Mouse (Mus musculus): ENCODE data around the gene Zfp654. TPM values are rescaled to one million over a fixed set of nuclear protein-coding genes. Genes with fewer than 3 reads are reported as not detected.
A peak's percentile ranks its signal among the peaks of the same experiment; 100 is the strongest.
"Not testable (repeated sequence)": the region's sequence is repeated elsewhere in the genome, so short reads cannot be mapped to it uniquely, and the experiment has no call there.

Zfp654 gene
- polyA plus RNA-seq, 1 experiment from 2014 or later = 6.2 TPM

- 86% methylated on average over 4 of the region's 4 CpGs for WGBS
- Histone ChIP-seq H3K9me3 (no peaks in the 10 kb centered on the region), H3K9ac (no peak overlapping the region), H3K36me3 (no peaks in the 10 kb centered on the region), H3K4me2 (no peak overlapping the region), H3K4me3 (no peak overlapping the region), H3K4me1 (no peaks in the 10 kb centered on the region), H3K27ac (no peak overlapping the region), H3K27me3 (no peaks in the 10 kb centered on the region)
- ATAC-seq (ENCODE audit: insufficient number of reproducible peaks, insufficient read depth, low FRiP score, low TSS enrichment, low read depth) = no peak
These were observed 25.3 kb upstream of the Zfp654 start for GRCm38 (mm10) chr16:64876631-64877265.

- Histone ChIP-seq H3K36me3 (no peaks in the 10 kb centered on the region), H3K4me3 (no peak overlapping the region), H3K4me1 (no peaks in the 10 kb centered on the region), H3K27ac (no peak overlapping the region), H3K4me2 (no peak overlapping the region), H3K9me3 (no peaks in the 10 kb centered on the region), H3K9ac (no peak overlapping the region), H3K27me3 (no peaks in the 10 kb centered on the region)
- 89% methylated on average over 1 of the region's 1 CpGs for WGBS
- ATAC-seq (ENCODE audit: insufficient number of reproducible peaks, insufficient read depth, low FRiP score, low TSS enrichment, low read depth) = no peak
These were observed 24.4 kb upstream of the Zfp654 start for GRCm38 (mm10) chr16:64875822-64876221.

DNA sequence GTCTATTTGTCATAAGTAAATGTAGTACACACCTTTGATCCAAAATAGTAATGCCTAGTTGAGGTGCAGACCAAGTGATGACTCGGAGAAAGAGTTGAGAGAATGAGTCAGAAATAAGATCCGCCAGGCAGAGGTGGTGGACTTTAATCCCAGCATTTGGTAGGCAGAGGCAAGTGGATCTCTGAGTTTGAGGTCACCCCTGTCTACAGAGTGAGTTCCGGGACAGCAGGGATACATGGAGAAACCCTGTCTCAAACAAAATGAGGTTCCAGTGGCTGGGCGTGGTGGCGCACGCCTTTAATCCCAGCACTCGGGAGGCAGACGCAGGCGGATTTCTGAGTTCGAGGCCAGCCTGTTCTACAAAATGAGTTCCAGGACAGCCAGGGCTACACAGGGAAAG lies 23.9 kb upstream of the Zfp654 start:
- Histone ChIP-seq H3K4me3 (no peak overlapping the region), H3K9me3 (no peaks in the 10 kb centered on the region), H3K4me2 (no peak overlapping the region), H3K27ac (no peak overlapping the region), H3K36me3 (no peaks in the 10 kb centered on the region), H3K27me3 (no peaks in the 10 kb centered on the region), H3K4me1 (no peaks in the 10 kb centered on the region), H3K9ac (no peak overlapping the region)
- WGBS = 92% methylated on average over 10 of the region's 10 CpGs
- no peak for ATAC-seq (ENCODE audit: insufficient number of reproducible peaks, insufficient read depth, low FRiP score, low TSS enrichment, low read depth)

DNA sequence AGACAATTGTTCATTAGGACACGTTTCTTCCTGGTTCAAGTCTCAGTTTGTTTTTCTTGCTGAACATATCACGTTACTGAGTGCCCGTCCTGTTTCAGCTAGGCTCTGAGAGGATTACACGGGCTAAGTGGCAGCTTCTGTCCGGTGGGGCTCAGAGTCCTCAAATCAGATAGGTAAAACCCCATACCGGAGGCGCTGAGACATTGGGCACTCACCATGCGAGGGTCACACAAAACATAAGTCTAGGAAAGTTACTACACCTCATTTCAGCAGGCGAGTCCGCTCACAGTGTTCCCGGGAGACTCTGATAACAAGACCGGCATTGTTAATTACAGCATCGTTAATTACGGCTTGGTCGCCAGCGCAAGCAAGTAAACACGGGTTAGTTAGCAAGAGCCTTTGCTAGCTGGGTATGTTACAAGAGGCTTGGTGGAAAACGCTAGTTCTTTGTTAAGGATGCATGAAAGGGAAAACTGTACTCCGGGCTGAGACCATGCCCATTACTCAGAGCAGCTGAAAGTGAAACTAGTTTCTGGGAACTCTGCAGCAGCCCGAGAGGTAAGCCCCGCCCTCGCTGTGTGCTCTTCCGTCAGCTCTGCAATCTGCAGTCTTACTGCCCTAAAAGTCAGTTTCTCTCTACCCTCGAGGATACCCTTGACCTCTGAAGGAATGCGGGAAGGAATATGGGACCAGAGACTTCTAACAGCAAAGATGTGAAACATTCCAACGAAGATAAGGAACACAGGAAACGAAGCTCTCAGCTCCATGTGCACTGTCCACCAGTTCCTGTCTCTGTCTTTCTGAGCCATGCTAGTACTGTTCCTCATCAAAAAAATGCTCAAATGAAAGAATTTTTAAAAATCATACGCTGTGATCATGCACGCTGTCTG lies 22.2 kb upstream of the Zfp654 start:
- Histone ChIP-seq H3K4me2 (peak overlapping the region; percentile 58), H3K27ac (peak overlapping the region; percentile 88), H3K27me3 (no peaks in the 10 kb centered on the region), H3K36me3 (no peaks in the 10 kb centered on the region), H3K4me3 (peak overlapping the region; percentile 63), H3K4me1 (no peaks in the 10 kb centered on the region), H3K9me3 (no peaks in the 10 kb centered on the region), H3K9ac (peak overlapping the region; percentile 78)
- 2% methylated on average over 29 of the region's 29 CpGs for WGBS
- ATAC-seq (ENCODE audit: insufficient number of reproducible peaks, insufficient read depth, low FRiP score, low TSS enrichment, low read depth) = peak; percentile 90

DNA sequence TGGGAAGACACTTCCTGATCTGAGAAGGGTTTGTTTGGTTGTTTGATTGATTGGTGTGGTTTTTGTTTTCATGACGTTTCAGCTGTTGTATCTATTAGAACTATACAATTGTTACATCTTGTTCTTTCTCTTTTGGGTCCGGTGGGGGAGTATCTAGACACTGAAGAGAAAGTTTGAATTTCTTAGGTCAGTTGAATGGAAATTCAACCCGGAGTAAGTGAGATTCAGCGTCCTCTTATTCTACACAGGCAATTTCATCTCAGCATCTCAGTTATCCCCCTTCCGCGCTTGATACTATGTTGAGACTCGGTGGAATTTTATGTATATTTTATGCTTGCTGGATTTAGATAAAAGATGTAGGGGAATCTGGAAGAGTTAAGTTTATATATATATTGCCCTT lies 21.4 kb upstream of the Zfp654 start:
- H3K9me3 ChIP-seq = no peaks in the 10 kb centered on the region
- H3K27me3 ChIP-seq = no peaks in the 10 kb centered on the region
- peak overlapping the region; percentile 63 for H3K4me3 ChIP-seq
- no peaks in the 10 kb centered on the region for H3K4me1 ChIP-seq
- H3K9ac ChIP-seq = no peak overlapping the region
- H3K36me3 ChIP-seq = no peaks in the 10 kb centered on the region
- peak overlapping the region; percentile 58 for H3K4me2 ChIP-seq
- H3K27ac ChIP-seq = no peak overlapping the region
- 9% methylated on average over 7 of the region's 7 CpGs for WGBS
- no peak for ATAC-seq (ENCODE audit: insufficient number of reproducible peaks, insufficient read depth, low FRiP score, low TSS enrichment, low read depth)

- no peak for ATAC-seq (ENCODE audit: insufficient number of reproducible peaks, insufficient read depth, low FRiP score, low TSS enrichment, low read depth)
- no peaks in the 10 kb centered on the region for H3K4me1 ChIP-seq
- H3K4me3 ChIP-seq = no peak overlapping the region
- no peaks in the 10 kb centered on the region for H3K9me3 ChIP-seq
- 37% methylated on average over 3 of the region's 3 CpGs for WGBS
- H3K36me3 ChIP-seq = no peaks in the 10 kb centered on the region
- H3K27me3 ChIP-seq = no peaks in the 10 kb centered on the region
- H3K27ac ChIP-seq = no peak overlapping the region
- no peak overlapping the region for H3K4me2 ChIP-seq
- H3K9ac ChIP-seq = no peak overlapping the region
These were observed 20.8 kb upstream of the Zfp654 start for GRCm38 (mm10) chr16:64872296-64872695.

- no peaks in the 10 kb centered on the region for H3K9me3 ChIP-seq
- H3K27ac ChIP-seq = no peak overlapping the region
- no peaks in the 10 kb centered on the region for H3K4me1 ChIP-seq
- no peak overlapping the region for H3K4me3 ChIP-seq
- H3K36me3 ChIP-seq = no peaks in the 10 kb centered on the region
- no peak for ATAC-seq (ENCODE audit: insufficient number of reproducible peaks, insufficient read depth, low FRiP score, low TSS enrichment, low read depth)
- WGBS = 77% methylated on average over 2 of the region's 2 CpGs
- no peak overlapping the region for H3K9ac ChIP-seq
- H3K27me3 ChIP-seq = no peaks in the 10 kb centered on the region
- H3K4me2 ChIP-seq = no peak overlapping the region
These were observed 18.2 kb upstream of the Zfp654 start for GRCm38 (mm10) chr16:64869621-64870020.

GRCm38 (mm10) chr16:64868613-64869012 lies 17.2 kb upstream of the Zfp654 start:
- Histone ChIP-seq H3K4me2 (no peak overlapping the region), H3K27ac (no peak overlapping the region), H3K4me1 (no peaks in the 10 kb centered on the region), H3K27me3 (no peaks in the 10 kb centered on the region), H3K36me3 (no peaks in the 10 kb centered on the region), H3K4me3 (no peak overlapping the region), H3K9me3 (no peaks in the 10 kb centered on the region), H3K9ac (no peak overlapping the region)
- 62% methylated on average over 6 of the region's 6 CpGs for WGBS
- ATAC-seq (ENCODE audit: insufficient number of reproducible peaks, insufficient read depth, low FRiP score, low TSS enrichment, low read depth) = no peak

- H3K4me1 ChIP-seq; H3K27me3 ChIP-seq; ATAC-seq (ENCODE audit: insufficient number of reproducible peaks, insufficient read depth, low FRiP score, low TSS enrichment, low read depth); H3K27ac ChIP-seq; H3K4me2 ChIP-seq; H3K4me3 ChIP-seq; H3K9me3 ChIP-seq; H3K36me3 ChIP-seq; H3K9ac ChIP-seq: not testable (repeated sequence)
- 90% methylated on average over 8 of the region's 8 CpGs for whole genome bisulfite sequencing
These were observed 14.4 kb upstream of the Zfp654 start for GRCm38 (mm10) chr16:64865841-64866240.

- peaks cover 29% of the 10 kb centered on the region for H3K36me3 ChIP-seq
- WGBS = 86% methylated on average over 3 of the region's 3 CpGs
- no peak overlapping the region for H3K27ac ChIP-seq
- peaks cover 12% of the 10 kb centered on the region for H3K4me1 ChIP-seq
- no peak overlapping the region for H3K4me2 ChIP-seq
- no peak for ATAC-seq (ENCODE audit: insufficient number of reproducible peaks, insufficient read depth, low FRiP score, low TSS enrichment, low read depth)
- H3K9me3 ChIP-seq = no peaks in the 10 kb centered on the region
- H3K27me3 ChIP-seq = no peaks in the 10 kb centered on the region
- no peak overlapping the region for H3K4me3 ChIP-seq
- H3K9ac ChIP-seq = no peak overlapping the region
These were observed 5.5 kb upstream of the Zfp654 start for GRCm38 (mm10) chr16:64856946-64857345.

DNA sequence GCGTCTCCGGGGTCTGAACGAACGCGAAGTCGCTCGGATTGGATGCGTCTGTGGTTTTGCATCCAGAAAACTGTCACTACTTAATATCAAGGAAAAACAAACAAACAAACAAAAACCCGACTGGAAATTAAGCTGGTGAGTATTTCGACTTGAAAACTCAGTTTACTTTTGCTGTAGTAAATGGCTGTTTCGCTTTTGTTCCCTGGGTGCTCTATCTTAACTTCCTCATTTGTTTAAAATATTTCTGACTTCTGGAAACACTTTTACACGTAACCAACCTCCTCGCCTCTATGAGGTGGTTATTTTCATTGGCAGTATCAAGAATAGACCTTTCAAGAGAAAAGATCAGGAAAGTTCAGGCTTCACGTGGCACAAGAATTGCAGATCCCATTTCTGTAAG lies 1.4 kb upstream of the Zfp654 start:
- peaks cover 17% of the 10 kb centered on the region for H3K4me1 ChIP-seq
- H3K27ac ChIP-seq = peak overlapping the region; percentile 98
- H3K9ac ChIP-seq = peak overlapping the region; percentile 94
- 4% methylated on average over 14 of the region's 14 CpGs for WGBS
- H3K36me3 ChIP-seq = peaks cover 23% of the 10 kb centered on the region
- H3K4me3 ChIP-seq = peak overlapping the region; percentile 92
- ATAC-seq (ENCODE audit: insufficient number of reproducible peaks, insufficient read depth, low FRiP score, low TSS enrichment, low read depth) = no peak
- H3K9me3 ChIP-seq = no peaks in the 10 kb centered on the region
- no peaks in the 10 kb centered on the region for H3K27me3 ChIP-seq
- H3K4me2 ChIP-seq = peak overlapping the region; percentile 74

DNA sequence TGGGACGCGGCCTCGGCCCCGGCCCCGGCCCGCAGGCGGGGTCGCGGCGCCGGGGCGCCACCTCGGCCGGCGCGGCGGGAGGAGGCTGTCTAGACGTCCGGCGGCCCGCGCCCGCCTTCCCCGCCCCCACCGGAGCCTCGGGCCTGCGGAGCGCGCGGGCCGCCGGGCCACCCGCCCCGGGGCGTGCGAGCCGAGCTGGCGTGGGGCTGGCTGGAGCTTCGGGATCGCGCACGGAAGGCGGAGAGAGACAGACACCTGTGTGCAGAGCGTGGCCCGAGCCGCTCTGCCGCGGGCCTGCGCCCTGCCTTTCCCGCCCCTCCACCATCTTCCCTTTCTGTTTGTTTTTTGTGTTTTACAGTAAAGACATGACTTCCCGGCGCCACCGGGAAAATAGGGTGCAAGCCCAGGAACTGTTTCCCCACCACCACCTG lies 1.0 kb upstream of the Zfp654 start:
- Histone ChIP-seq H3K4me3 (peak overlapping the region; percentile 92), H3K27me3 (no peaks in the 10 kb centered on the region), H3K9me3 (no peaks in the 10 kb centered on the region), H3K4me1 (peaks cover 17% of the 10 kb centered on the region), H3K9ac (peak overlapping the region; percentile 94), H3K4me2 (peak overlapping the region; percentile 74), H3K36me3 (peaks cover 19% of the 10 kb centered on the region), H3K27ac (peak overlapping the region; percentile 98)
- 0 out of 2 replicates have a peak, but pooled peaks have one; percentile 0 for ATAC-seq (ENCODE audit: insufficient number of reproducible peaks, insufficient read depth, low FRiP score, low TSS enrichment, low read depth)
- 0% methylated on average over 53 of the region's 53 CpGs for WGBS

Measured in embryonic facial prominence, embryonic 13.5 days (tissue).